Mouse (Mus musculus) urinary bladder, adult 18-20 months (tissue): ENCODE results near the gene Lyrm7.
"Not testable (repeated sequence)": the region's sequence is repeated elsewhere in the genome, so short reads cannot be mapped to it uniquely, and the experiment has no call there.

Source experiments
- DNase-seq, 2 experiments: peaks; one replicate each; pipeline ENCODE4 v3.0.0; 2022; ENCODE audit warnings: low spot score in 2 of 2, mixed read lengths in 2 of 2

The Lyrm7 gene

DNA sequence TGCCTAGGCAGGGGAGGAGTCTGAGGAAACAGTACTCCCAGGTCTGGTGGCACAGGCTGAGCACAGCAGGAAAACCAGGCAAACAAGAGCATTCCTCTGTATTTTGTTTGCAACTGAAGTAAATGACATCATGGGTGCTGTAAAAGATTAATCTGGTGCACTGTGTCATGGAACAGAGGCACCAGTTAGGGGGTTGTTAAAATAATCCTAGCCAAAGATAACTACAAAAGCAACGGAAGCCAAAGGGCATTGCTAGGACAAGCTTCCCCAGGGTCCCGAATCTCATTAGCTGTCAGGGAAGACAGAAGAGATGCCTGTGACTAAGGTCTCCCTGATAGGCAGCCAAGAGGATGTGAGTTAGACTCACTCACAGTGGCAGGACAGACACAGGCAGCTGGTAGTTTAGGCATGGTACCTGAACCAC, 20.3 kb upstream of the Lyrm7 start:
- DNase-seq, result no peak

DNA sequence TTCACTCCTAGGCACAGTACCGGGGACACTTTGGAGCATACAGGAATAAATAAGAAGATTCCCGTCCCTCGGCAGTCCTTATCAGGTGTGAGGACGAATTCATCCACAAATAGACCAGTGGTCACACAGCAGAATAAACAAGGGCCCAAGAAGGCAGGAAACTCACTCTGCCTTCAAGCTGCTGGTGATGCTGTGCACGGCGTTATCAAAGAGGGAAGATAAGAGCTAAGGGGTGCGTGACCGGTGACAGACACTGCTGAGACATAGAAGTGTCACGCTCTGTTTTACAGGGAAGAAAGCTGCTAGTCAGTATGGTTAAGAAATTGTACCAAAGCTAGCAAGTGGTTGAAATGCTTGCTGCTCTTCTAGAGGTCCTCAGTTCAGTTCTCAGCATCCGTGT, 19.2 kb upstream of the Lyrm7 start:
- DNase-seq, result no peak

DNA sequence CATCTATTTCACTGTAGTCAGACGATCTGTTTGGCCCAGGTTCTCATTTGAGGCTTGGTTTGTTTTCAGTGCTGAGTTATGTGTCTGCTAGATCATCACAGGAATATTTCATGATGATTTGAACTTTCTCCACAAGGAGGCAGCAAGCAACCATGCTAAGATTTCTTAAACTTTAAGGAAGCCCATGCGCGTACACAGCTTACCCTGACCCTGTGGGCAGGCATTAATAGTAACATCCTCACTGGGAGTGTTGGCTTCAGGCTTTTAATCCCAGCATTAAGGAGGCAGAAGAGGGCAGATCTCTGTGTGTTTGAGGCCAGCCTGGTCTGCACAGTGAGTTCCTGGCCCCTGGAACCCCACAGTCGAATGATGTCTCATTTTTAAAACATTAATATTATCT, 18.7 kb upstream of the Lyrm7 start:
- peak in 1 of 2 experiments; percentile 43 for DNase-seq

DNA sequence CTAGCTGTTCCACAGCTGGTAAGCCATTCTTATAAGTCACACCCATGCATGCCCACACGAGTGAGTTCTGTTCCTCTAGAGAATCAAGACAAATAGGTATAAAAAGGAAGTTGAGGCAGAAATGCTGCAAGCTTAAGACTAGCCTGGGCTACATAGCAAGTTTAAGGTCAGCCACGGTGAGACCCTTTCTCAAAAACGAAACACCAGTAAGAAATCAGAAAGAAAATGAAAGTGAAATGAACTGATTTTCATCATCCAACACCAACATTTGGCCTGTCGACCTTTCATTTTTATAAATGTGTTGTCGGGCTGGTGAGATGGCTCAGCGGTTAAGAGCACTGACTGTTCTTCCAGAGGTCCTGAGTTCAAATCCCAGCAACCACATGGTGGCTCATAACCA, 18.2 kb upstream of the Lyrm7 start:
- DNase-seq, result no peak

GRCm38 (mm10) chr11:54876031-54876430, 15.3 kb upstream of the Lyrm7 start:
- DNase-seq, result no peak

- DNase-seq, result no peak
These were observed 11.3 kb upstream of the Lyrm7 start for GRCm38 (mm10) chr11:54871831-54872537.

DNA sequence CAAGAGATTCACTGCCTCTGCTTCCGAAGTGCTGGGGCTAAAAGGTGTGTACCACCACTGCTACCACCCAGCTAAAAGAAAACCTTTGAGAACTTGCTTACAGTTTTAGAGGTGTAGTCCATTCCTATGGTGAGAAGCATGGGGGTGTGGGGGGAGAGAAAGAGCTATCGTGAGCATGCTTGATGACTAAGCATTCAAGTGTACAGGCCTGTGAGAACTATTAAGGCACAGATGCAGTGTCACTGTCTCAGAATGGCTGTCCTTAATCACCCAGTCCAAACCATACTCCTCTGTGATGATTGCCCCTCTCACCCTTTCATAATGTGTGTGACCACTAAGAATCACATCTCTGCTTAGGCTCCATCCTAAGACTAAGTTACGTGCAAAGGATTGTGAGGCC, 8.6 kb upstream of the Lyrm7 start:
- no peak for DNase-seq

DNA sequence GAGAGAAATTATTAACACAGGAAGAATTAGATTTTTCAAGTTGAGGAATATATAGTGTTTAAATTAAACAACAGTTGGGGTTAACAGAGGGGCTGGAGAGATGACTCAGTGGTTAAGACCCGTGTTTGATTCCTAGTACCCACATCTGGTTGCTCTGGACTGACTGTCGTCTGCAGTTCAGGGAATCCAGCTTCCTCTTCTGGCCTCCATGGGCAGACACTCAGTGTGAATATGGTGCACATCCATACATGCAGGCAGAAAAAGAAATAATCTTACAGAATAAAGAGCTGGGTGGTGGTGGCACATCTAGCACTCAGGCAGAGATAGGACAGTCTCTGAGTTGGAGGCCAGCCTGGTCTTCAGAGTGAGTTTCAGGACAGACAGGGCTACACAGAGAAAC, 7.7 kb upstream of the Lyrm7 start:
- no peak for DNase-seq

- no peak for DNase-seq
These were observed 7.3 kb upstream of the Lyrm7 start for GRCm38 (mm10) chr11:54867903-54868434.

GRCm38 (mm10) chr11:54867049-54867385, 6.3 kb upstream of the Lyrm7 start:
- no peak for DNase-seq

GRCm38 (mm10) chr11:54866119-54867048, 5.7 kb upstream of the Lyrm7 start, which contains the start of gene Hint1:
Gene Hint1 (plus strand): TSS chr11:54866383.
- DNase-seq, result peak; percentile 89 to 92

DNA sequence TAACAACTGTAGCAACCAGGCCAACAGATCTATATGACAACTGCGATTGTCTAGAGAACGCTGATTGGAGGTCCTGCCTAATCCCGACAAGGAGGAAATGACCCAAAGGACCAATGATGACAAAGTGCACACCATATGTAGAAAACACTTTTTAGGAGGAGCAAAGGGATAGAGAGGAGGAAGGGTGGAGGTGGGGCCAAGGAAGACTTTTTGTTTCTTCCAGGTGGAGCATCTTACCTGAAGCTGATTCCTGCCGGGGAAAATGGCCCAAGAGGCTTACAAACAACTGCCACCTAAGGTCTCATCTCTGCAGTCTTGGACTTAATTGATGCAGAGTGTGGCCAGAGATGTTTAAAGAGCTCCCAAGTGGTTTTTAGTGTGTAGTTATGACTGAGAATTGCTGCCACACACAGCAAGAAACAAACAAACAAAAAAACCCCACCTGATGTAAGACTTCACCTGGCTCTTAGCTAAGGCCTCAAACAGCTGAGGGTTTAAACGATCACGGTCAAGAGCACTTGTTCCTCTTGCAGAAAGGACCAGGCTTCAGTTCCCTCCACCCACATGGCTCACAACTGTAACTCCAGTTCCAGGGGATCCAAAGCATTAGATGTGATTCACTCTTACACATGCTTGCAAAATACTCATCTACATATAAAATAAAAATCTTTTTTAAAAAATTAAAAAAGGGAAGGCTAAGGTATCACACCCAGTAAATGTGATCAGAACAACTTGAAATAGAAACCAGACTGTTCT, 4.8 kb upstream of the Lyrm7 start:
- DNase-seq, result no peak

- DNase-seq, result no peak
These were observed 2.2 kb upstream of the Lyrm7 start for GRCm38 (mm10) chr11:54862621-54863520.

GRCm38 (mm10) chr11:54861471-54862420, 1.0 kb upstream of the Lyrm7 start:
- DNase-seq, result no peak

DNA sequence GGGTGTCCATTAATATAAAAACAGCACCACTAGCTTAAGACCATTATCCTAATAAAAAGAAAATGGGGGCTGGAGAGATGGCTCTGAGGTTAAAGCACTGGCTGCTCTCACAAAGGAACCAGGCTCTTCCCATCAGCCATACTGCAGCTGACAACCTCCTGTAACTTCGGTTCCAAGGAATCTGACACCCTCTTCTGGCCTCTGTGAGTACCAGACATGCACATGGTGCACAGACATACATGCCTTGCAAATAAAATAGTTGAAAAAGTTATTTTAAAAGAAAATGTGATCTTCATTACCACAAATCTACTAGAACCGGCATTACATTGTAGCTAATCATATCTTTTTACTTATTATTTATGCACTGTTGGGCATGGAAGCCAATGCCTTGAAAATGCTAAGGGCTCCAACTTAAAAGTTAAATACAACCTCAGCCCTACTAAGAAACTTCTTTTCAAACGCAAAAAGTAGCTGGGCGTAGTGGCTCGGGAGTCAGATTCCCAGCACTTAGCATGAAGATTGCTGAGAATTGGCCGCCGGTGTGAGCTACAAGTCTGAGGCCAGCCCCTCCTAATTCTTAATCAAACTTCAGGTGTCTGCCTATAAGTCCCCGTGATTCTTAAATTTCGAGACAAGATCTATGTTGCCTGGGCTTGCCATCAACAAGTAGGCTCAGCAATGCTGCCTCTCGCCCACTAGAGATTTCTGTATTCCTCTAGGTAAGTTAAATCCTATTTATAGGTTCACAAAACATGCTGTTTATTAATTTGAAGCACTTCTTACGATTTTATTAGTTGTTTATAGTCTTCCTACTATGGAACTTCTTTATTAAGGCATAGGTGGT, 1.2 kb downstream of the Lyrm7 start:
- DNase-seq, result no peak

DNA sequence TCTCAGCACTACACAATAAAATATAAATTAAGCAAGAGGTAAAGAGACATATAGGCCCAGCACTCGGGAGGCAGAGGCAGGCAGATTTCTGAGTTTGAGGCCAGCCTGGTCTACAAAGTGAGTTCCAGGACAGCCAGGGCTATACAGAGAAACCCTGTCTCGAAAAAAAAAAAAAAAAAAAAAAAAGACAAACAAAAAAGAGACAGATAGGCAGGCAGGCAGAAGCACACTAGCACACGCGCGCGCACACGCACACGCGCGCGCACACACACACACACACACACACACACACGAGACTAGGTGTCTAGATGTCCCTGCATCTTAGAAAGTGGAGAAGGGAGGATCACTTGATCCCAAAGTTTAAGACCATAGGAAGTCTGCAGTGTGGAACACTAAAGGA, 1.8 kb downstream of the Lyrm7 start:
- DNase-seq, result not testable (repeated sequence)

DNA sequence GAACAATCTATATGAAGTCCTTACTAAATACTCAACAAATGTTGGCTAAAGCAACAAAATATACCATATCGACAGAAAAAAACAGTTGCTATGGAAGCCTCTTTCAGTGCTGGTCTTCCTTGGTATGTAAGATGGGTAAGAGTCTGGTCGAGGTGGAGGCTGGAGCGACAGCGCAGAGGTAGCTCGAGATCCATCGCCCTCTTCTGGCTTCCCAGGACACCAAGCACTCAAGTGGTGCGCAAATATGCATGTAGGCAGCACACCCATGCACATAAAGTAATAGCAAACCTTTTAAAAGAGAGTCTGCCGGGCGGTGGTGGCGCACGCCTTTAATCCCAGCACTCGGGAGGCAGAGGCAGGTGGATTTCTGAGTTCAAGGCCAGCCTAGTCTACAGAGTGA, 9.1 kb downstream of the Lyrm7 start:
- DNase-seq, result no peak

DNA sequence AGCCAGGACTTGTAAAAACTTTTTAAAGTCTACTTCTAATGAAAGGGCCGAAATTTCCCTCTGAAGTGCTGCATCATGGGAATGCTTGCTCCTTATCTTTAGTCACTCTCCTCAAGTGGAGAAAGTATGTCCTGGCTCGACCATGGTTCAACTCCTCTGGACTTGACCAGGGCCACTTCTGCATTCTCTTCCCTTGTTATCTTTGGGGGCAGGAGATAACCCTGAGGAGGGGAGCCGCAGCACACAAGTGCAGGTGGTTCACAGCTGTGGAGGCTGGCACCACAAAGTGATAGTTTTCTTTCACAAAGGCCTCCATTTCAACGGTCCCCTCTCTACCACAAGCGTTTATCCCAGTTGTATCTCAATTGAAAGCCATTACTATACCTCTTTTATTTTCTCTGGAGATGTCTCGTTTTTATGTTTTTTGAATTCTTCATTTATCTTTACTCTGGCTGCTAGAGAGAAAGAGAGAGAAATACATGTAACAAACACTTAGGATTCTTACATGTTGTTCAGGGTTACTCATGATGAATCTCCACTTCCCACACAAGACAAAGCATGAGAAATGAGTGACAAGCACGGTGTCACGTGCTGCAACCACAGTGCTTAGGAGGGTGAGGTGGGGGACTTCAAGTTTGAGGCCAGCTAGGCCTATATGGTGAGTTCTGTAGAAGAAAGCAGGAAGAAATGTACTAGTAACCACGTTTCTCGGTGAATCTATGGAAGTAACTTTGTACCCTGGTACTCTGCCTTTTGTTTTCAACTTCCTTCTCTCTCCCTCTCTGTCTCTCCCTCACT, 10.6 kb downstream of the Lyrm7 start:
- no peak for DNase-seq
